Mouse (Mus musculus): ENCODE results near the gene Hip1.
"Not testable (repeated sequence)": the region's sequence is repeated elsewhere in the genome, so short reads cannot be mapped to it uniquely, and the experiment has no call there.

Gene Hip1

DNA sequence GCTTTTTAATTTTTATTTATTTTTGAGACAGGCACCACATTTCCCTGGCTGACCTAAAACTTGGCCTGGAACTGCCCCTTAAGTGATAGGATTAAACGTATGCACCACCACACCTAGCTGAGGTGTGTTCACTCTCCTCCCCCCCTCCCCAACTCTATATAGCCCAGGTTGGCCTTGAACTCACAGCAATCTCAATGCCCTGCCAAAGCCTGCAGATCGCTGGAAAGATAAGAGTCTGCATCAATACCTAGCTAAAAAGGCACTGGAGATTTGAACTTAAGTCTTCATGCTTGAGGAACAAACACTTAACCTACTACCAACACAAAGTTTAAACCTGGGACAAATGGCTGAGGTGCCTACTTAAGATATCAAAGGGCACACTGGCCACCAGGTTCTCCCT, 52.8 kb downstream of the Hip1 start:
- no peak for DNase-seq (ENCODE audit: extremely low read depth, low read depth)

DNA sequence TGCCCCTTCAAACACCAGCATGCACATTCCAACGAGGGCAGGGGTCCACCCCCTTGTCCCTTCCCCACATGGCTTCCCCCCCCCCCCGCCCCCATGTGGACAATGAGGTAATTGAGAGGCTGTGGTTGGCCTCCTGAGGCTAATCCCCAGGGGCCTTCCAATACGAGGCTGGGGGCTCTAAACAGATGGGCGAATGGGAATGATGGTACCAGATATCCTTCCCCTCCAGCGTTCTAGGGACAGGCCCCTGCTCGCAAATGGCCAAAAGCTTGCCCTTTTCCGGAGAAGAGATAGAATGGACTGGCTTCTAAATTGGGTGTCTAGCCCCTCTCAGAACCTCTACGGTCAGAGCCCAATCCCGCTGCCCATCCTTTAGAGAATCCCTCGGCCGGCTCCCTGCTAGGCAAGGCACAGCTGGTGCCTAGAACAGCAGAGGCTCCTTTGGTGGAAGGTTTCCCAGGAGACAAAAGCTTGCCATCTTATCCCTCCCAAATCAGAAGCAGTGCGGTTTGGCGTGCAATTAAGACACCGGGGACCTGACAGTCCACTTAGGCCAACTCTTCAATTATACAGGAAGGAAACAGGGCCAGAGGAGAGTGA, 55.1 kb downstream of the Hip1 start:
- DNase-seq (ENCODE audit: extremely low read depth, low read depth), result no peak

- DNase-seq (ENCODE audit: extremely low read depth, low read depth), result no peak
Measured at GRCm38 (mm10) chr5:135488881-135489694, 55.8 kb downstream of the Hip1 start.

- no peak for DNase-seq (ENCODE audit: extremely low read depth, low read depth)
Measured at GRCm38 (mm10) chr5:135488222-135488880, 56.6 kb downstream of the Hip1 start.

- no peak for DNase-seq (ENCODE audit: extremely low read depth, low read depth)
Measured at GRCm38 (mm10) chr5:135485289-135485688, 59.6 kb downstream of the Hip1 start.

- DNase-seq (ENCODE audit: extremely low read depth, low read depth), result not testable (repeated sequence)
Measured at GRCm38 (mm10) chr5:135483865-135484264, 61.1 kb downstream of the Hip1 start.

DNA sequence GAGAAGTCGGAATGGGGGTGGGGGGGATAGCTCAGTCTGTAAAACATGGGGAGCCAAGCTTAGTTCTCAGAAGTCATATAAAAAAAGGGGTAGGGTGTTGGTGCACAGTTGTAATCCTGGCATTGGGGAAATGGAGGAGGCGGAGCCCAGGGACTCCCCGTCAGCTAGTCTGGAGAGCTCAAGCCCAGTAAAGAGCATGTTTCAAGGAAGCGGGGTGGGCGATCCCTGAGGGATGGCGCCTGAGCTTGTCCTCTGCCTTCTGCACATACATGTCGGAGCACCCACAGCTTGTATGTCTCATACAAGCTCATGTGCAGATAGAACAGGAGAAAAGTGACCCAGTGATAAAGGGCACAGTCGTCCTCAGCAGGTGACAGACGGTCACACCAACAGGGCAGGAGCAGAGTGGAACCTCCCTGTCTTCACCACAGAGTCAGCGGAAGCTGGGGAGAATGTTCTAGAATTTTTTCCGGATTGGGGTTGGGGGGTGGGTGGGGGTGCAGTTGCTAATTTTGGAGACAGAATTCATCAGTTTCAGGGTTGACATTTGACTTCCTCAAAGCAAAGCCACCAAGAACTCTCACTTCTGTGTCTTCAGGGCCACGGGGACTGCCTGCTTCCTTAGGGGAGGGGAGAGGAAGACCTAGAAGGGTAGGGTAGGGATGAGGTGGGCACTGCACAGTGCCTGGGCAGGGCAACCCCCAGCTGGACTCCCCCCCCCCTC, 65.9 kb downstream of the Hip1 start:
- DNase-seq (ENCODE audit: extremely low read depth, low read depth), result no peak

GRCm38 (mm10) chr5:135476199-135476598, 68.7 kb downstream of the Hip1 start:
- peak; percentile 19 for DNase-seq (ENCODE audit: extremely low read depth, low read depth)

GRCm38 (mm10) chr5:135472405-135472804, 72.5 kb downstream of the Hip1 start:
- peak; percentile 33 for DNase-seq (ENCODE audit: extremely low read depth, low read depth)

DNA sequence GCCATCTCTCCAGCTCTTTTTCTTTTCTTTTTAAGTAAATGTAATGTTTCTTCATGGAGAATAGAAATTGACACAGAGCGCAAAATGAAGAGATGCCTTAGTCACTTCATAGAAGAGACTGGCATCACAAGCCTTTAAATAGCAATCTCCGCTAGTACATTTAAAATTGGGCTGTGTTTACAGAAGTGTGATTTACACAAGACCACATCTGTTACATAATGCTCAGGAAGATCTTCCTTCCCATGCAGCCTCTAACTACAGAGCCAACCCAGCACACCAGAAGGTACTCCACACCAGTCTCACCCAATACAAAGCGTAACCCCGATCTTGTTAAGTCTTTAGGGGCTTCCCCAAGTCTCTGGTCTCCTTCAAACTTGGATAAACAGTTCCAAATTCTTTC, 73.2 kb downstream of the Hip1 start:
- DNase-seq (ENCODE audit: extremely low read depth, low read depth), result no peak

DNA sequence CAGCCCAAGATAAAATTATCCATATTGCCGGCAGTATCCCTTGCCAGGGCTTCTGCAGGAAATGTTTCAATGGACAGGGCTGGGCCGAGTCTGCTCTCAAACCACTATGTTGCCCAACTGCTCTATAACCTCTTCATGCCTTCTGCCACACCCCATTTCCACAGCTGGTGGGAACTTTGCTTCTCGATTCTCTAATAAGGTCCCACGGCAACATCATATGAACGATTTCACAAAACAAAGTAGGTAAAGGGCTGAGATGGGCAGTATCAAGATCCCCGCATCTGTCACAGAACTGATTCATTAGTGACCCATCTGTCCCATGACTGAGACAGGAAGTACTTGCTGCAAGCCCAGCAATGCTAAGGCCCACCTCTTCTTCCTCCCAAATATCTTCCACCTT, 76.6 kb downstream of the Hip1 start:
- DNase-seq (ENCODE audit: extremely low read depth, low read depth), result no peak

GRCm38 (mm10) chr5:135465833-135466291, 79.1 kb downstream of the Hip1 start:
- no peak for DNase-seq (ENCODE audit: extremely low read depth, low read depth)

DNA sequence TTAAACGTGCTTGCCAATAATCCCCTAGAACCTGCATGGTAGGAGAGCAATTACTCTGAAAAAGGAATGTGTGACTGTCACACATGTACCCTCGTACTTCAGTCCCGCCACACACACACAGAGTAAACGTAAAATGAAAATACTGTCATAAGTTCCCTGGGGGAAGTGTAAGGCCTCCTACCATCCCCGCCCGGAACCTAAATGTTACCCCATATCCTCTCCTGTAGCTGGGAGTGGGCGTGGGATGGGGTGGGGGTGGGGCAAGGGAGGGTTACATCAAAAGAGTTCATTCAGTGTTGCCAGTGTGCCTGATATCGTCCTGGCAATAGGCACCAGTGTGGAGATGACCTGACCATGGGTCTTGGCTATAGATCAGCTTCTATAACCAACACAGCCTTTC, 81.5 kb downstream of the Hip1 start:
- DNase-seq (ENCODE audit: extremely low read depth, low read depth), result no peak

- no peak for DNase-seq (ENCODE audit: extremely low read depth, low read depth)
Measured at GRCm38 (mm10) chr5:135460833-135461173, 84.1 kb downstream of the Hip1 start.

DNA sequence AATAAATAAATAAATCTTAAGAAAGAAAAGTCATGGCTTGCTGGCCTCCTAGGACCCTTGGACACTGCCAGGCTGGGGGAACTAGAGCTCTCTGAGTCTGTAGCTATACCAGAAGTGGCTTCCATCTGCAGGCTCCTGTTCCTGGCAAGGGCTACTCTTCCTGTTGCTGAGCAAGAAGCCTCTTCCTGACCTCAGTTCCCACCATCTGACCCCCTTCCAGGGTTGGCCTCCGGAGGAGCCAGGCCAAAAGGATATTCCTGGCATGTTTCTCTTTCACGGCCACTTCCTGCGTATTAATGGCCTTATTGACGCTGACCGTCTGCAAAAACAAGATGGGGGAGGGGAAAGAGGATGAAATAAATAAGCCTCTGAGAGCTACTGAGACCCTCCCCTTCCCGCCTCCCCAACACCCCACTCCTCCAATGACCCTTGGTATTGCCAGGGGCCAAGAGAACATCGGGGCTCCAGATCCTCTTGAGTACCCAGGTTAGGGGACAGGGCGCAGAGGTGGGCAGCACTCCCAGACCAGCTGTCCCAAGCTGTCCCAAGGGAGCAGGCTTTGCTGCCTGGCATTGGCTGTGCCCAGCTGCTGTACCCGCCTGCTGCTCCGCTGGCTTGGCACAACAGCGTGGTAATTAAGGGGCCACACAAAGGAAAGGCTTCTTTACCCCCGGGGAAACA, 84.6 kb downstream of the Hip1 start:
- no peak for DNase-seq (ENCODE audit: extremely low read depth, low read depth)

DNA sequence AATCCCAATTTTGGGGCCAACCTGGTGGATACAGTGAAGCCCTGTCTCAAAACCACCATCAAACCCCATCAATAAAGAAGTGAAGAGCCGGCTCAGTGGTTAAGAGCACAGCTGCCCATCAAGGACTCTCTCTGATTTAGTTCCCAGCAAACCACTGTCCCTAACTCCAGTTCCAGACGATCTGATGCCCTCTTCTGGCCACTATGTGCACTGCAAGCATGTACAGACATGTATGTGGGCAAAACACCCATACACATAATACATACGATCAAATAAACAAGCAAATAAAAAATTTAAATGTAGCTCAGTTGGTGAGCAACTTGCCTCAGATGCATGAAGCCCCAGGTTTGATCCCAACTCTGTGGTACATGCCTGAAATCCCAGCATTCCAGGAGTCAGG, 85.4 kb downstream of the Hip1 start:
- peak; percentile 12 for DNase-seq (ENCODE audit: extremely low read depth, low read depth)

- no peak for DNase-seq (ENCODE audit: extremely low read depth, low read depth)
Measured at GRCm38 (mm10) chr5:135457961-135458360, 87.0 kb downstream of the Hip1 start.

- no peak for DNase-seq (ENCODE audit: extremely low read depth, low read depth)
Measured at GRCm38 (mm10) chr5:135456515-135456914, 88.4 kb downstream of the Hip1 start.

GRCm38 (mm10) chr5:135454256-135454655, 90.7 kb downstream of the Hip1 start:
- DNase-seq (ENCODE audit: extremely low read depth, low read depth), result no peak

- not testable (repeated sequence) for DNase-seq (ENCODE audit: extremely low read depth, low read depth)
Measured at GRCm38 (mm10) chr5:135451559-135451958, 93.4 kb downstream of the Hip1 start.

DNA sequence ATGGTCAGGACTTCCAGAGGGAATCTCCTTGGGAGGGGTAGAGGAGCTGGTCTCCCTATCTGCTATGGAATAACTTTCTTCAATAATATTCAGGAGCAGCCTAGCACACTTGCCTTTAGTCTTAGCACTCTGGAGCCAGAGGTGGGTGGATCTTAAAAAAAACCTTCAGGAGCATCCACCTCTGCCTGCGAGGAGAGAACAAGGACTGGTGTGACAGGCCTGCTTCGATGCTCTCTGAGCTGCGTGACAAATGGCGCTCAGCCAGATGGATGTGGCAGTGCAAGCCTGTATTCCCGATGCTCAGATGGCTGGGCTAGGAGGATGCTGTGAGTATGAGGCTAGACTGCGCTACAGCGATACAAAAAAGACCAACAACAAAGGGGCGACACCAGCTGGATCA, 93.8 kb downstream of the Hip1 start:
- DNase-seq (ENCODE audit: extremely low read depth, low read depth), result no peak
